Mouse (Mus musculus) forebrain, postnatal 0 days (tissue): ENCODE measurements around the gene Pdcd2l. TPM values are rescaled to one million over a fixed set of nuclear protein-coding genes. Genes with fewer than 3 reads are reported as not detected.
A peak's percentile ranks its signal among the peaks of the same experiment; 100 is the strongest.
"Not testable (repeated sequence)": the region's sequence is repeated elsewhere in the genome, so short reads cannot be mapped to it uniquely, and the experiment has no call there.

Experiments used
- ATAC-seq: fragments of 200-750 bp; cut with Nextera tagmentation; 2 replicates; pipeline ENCODE4 v1.8.0; 2017; ENCODE audit warnings: mild to moderate bottlenecking, moderate library complexity
- DNase-seq: peaks from one replicate; pipeline ENCODE4 v3.0.0-alpha.2; 2015
- H3K27ac ChIP-seq: fragments of 300-500 bp; sonication (generic); 2 replicates; pipeline ENCODE4 v1.5.1; 2014; ENCODE audit warnings: low read depth, mild to moderate bottlenecking, antibody characterized with exemption, low read length, moderate library complexity, mixed read lengths
- H3K27me3 ChIP-seq: fragments of 300-500 bp; sonication (generic); 2 replicates; pipeline ENCODE4 v1.6.1; 2014; ENCODE audit warnings: mild to moderate bottlenecking, low read length, mixed read lengths; ENCODE audit not compliant: insufficient read depth
- H3K36me3 ChIP-seq: fragments of 300-500 bp; sonication (generic); 2 replicates; pipeline ENCODE4 v1.6.1; 2014; ENCODE audit warnings: mild to moderate bottlenecking, moderate library complexity; ENCODE audit not compliant: insufficient read depth
- H3K4me1 ChIP-seq: fragments of 300-500 bp; sonication (generic); 2 replicates; pipeline ENCODE4 v1.6.1; 2014; ENCODE audit warnings: antibody characterized with exemption; ENCODE audit not compliant: insufficient read depth
- H3K4me2 ChIP-seq: fragments of 300-500 bp; sonication (generic); 2 replicates; pipeline ENCODE4 v1.6.1; 2014; ENCODE audit warnings: low read depth, mild to moderate bottlenecking, moderate library complexity
- H3K4me3 ChIP-seq: fragments of 300-500 bp; sonication (generic); 2 replicates; pipeline ENCODE4 v1.5.1; 2014; ENCODE audit warnings: low read depth, low read length, mixed read lengths
- H3K9ac ChIP-seq: fragments of 300-500 bp; sonication (generic); 2 replicates; pipeline ENCODE4 v1.6.1; 2014; ENCODE audit warnings: mild to moderate bottlenecking
- H3K9me3 ChIP-seq: fragments of 300-500 bp; sonication (generic); 2 replicates; pipeline ENCODE4 v1.6.1; 2016; ENCODE audit warnings: low read length
- CTCF ChIP-seq: sonication (generic); IDR thresholded peaks from 2 replicates; pipeline ENCODE4 v1.5.1; 2016; ENCODE audit warnings: antibody characterized with exemption, control low read depth, low read depth
- WGBS: fragments of 180-500 bp; shearing (Covaris S2); extraction: QIAGEN DNeasy Blood & Tissue Kit; methylation state at CpG from one replicate; pipeline ENCODE4 v1.1.7; 2014; 5-methylcytosine and 5-hydroxymethylcytosine counted together
- polyA plus RNA-seq: library from polyadenylated mRNA; unstranded; fragments of >200 nt; fragmentation: Nextera tagmentation; extraction: Ambion mirVana; gene quantifications from 2 replicates; pipeline ENCODE4 v1.2.1, GENCODE M21; 2015
- total RNA-seq: library from RNA; depleted of rRNA; stranded (reverse); fragments of >200 nt; gene quantifications from 2 replicates; pipeline ENCODE4 v1.2.3, GENCODE M21; 2014

The Pdcd2l gene
- total and polyA plus RNA-seq, 2 experiments from 2014 or later: 47.4 to 69.0 TPM

DNA sequence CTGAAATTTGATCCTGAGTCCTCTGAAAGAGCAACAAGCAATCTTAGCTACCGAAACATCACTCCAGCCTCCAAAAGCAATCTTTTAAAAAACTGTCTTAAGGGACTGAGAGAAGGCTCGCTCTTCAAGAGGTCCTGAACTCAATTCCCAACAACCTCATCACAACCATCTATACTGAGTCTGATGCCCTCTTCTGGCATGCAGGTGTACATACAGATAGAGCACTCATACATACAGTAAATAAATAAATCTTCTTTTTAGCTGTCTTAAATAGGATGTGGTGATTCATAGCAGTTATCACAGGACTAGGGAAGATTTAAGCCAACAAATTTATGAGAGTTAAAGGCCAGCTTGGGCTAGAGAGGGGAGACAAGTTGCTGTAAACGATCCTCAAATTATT is 829 bp downstream of the Pdcd2l start:
- H3K9me3 ChIP-seq: no peaks in the 10 kb centered on the region
- WGBS: 49% methylated on average over 3 of the region's 3 CpGs
- H3K27me3 ChIP-seq: no peaks in the 10 kb centered on the region
- ATAC-seq: no peak
- H3K4me1 ChIP-seq: peaks cover 8% of the 10 kb centered on the region; the same call in 1 of the 2 replicates
- H3K4me2 ChIP-seq: peak overlapping the region; percentile 85
- H3K4me3 ChIP-seq: peak overlapping the region; percentile 86
- no peak overlapping the region for H3K27ac ChIP-seq
- no peak for DNase-seq
- peaks cover 12% of the 10 kb centered on the region for H3K36me3 ChIP-seq
- H3K9ac ChIP-seq: peak overlapping the region; percentile 87
- peak; percentile 40 for TF ChIP-seq CTCF

DNA sequence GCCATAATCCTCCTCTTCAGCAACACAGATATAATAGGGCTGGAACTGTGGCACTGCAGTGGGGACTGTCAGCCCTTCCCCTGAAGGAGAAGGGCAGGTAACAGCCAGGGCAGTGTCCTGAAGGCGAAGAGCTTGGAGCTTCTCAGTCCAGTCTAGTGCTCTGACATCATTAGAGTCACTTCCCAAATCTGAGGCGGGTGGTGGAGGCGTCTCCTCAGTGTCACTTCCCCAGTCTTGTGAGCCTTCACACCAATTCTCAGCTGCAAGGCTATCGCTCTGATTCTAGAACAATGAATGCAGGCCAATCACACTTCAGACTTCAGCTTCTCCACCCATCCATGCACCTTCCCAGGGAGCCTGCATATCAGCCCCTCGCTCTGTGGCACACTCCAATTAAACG is 3.6 kb downstream of the Pdcd2l start:
- no peaks in the 10 kb centered on the region for H3K27me3 ChIP-seq
- no peak overlapping the region for H3K4me2 ChIP-seq
- no peak for TF ChIP-seq CTCF
- DNase-seq (no peak), ATAC-seq (no peak)
- 92% methylated on average over 6 of the region's 6 CpGs for WGBS
- H3K9me3 ChIP-seq: no peaks in the 10 kb centered on the region
- no peak overlapping the region for H3K27ac ChIP-seq
- H3K4me1 ChIP-seq: peaks cover 8% of the 10 kb centered on the region; the same call in 1 of the 2 replicates
- no peak overlapping the region for H3K4me3 ChIP-seq
- H3K9ac ChIP-seq: no peak overlapping the region
- peaks cover 34% of the 10 kb centered on the region for H3K36me3 ChIP-seq

DNA sequence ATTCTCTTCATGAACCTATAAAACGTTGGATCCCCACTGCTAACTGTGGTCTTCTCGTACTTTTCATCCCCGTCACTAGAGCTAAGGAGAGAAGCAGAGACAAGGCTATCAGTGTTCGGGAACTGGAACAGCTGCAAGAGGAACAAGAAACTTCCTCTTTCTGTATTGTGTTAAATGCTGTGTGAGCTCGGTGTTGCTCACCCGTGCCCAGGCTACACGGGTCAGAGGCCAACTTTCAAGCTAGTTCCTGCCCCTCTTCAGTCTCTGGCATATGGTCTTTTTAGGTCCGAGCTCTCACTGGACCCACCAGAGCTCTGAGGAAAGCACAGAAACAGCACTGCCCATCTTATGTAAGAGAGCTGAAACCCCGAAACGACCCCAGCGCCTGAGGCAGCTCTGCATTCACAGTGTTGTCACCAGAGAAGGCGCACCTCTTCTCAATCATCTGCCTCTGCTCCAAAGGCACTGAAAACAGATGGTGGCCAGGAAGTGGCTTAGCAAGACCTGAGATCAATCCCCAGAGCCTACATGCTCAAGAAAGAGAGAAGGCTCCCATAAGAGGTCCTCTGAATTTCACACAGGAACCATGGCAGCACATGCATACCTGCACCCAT is 7.0 kb downstream of the Pdcd2l start:
- WGBS: 94% methylated on average over 12 of the region's 12 CpGs
- no peak for ATAC-seq
- H3K4me2 ChIP-seq: no peak overlapping the region

DNA sequence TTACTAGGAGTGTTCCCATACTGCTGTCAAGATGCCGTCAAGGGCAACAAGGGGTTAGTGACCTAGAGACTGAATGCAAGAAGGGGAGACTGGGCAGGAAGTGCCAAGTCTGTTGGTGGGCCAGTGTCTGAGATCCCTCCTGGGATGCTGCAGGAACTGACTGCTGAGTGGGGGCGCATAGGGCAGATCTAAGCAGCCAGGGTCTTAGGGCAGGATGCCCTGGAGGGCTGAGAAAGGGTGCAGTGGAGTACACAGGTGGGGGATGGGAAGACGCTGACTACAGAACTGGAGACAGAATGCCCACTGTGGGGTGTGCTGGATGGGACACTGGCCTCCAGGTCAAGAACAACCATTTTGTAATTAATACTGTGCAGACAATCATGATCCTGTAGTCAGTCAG is 12.7 kb downstream of the Pdcd2l start:
- no peaks in the 10 kb centered on the region for H3K27me3 ChIP-seq
- H3K4me3 ChIP-seq: no peak overlapping the region
- no peaks in the 10 kb centered on the region for H3K4me1 ChIP-seq
- no peaks in the 10 kb centered on the region for H3K9me3 ChIP-seq
- DNase-seq (no peak), ATAC-seq (no peak)
- no peak overlapping the region for H3K4me2 ChIP-seq
- H3K27ac ChIP-seq: no peak overlapping the region
- no peak overlapping the region for H3K9ac ChIP-seq
- no peak for TF ChIP-seq CTCF
- WGBS: 86% methylated on average over 3 of the region's 3 CpGs
- H3K36me3 ChIP-seq: peaks cover 45% of the 10 kb centered on the region

More for the DNA sequence above, 7.0 kb downstream of the Pdcd2l start:
- TF ChIP-seq CTCF: no peak
- no peak overlapping the region for H3K9ac ChIP-seq
- H3K27me3 ChIP-seq: no peaks in the 10 kb centered on the region
- no peak overlapping the region for H3K27ac ChIP-seq
- no peak for DNase-seq
- no peaks in the 10 kb centered on the region for H3K4me1 ChIP-seq
- no peak overlapping the region for H3K4me3 ChIP-seq
- H3K9me3 ChIP-seq: no peaks in the 10 kb centered on the region
- peaks cover 62% of the 10 kb centered on the region for H3K36me3 ChIP-seq

DNA sequence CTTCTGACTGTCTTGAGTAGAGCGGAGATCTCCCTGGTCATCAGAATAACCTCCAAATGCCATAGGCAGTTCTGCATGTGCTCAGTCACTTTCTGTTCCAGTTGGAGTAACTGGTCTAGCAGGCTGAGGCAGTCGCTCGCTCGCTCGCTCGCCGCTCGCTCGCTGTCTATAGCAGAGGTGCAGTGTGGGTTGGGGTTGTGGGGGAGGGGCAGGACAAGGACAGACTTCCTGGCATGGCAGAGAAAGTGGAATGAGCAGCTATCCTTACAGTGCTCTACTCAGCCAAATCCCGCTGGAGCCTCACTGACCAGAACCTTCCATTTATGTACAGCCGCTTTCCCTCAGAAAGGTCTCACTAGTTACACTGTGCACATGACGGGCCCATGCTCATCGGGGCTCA is 13.1 kb downstream of the Pdcd2l start:
- H3K27ac ChIP-seq: no peak overlapping the region
- TF ChIP-seq CTCF: no peak
- H3K4me1 ChIP-seq: no peaks in the 10 kb centered on the region
- H3K36me3 ChIP-seq: peaks cover 40% of the 10 kb centered on the region
- no peak overlapping the region for H3K4me3 ChIP-seq
- WGBS: 92% methylated on average over 13 of the region's 13 CpGs
- H3K27me3 ChIP-seq: no peaks in the 10 kb centered on the region
- DNase-seq (no peak), ATAC-seq (peak; percentile 27; the same call in 1 of the 2 replicates)
- H3K9ac ChIP-seq: no peak overlapping the region
- H3K4me2 ChIP-seq: no peak overlapping the region
- no peaks in the 10 kb centered on the region for H3K9me3 ChIP-seq

DNA sequence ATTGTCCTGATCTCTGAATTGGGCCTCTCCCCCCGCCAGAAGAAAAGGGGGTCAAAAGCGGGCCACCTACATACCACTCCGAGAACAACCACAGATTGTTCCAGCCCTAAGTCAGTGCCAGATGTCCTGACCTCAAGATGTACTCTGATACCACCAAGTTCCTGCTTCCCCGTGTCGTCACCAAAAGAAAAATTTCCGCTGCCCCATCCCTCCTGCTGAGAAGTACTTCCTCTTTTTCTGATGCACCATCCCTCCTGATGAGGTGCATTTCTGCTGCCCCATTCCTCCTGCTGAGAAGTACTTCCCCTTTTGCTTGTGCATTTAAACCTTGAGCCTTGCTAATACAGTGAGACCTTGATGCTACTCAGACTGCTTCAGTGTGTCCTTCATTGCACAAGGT is 20.2 kb downstream of the Pdcd2l start:
- H3K27me3 ChIP-seq, H3K27ac ChIP-seq, H3K36me3 ChIP-seq, H3K4me2 ChIP-seq, ATAC-seq, DNase-seq, H3K4me1 ChIP-seq, H3K9me3 ChIP-seq, H3K4me3 ChIP-seq, H3K9ac ChIP-seq: not testable (repeated sequence)
- WGBS: 84% methylated on average over 6 of the region's 6 CpGs

DNA sequence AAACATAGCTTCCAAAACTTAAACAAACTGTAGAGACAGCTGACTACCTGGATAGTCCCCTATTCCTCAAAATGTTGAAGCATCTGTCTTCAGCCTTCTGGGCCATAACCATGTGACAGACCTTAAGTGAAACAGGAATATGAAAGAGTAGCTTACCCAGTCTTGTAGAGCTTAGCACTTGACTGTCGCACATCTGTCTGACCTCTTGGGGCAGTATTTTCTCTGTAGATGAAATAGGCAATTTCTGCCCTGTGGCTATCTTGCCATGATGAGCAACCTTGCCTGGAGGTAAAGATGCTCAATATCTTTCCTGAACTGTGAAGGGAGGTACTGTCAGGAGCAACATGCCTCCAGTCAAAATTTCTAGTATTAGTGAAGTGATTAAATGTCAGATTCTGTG is 24.2 kb downstream of the Pdcd2l start:
- no peak for TF ChIP-seq CTCF
- H3K9me3 ChIP-seq: no peaks in the 10 kb centered on the region
- WGBS: 70% methylated on average over 1 of the region's 1 CpGs
- no peak for ATAC-seq
- H3K9ac ChIP-seq: no peak overlapping the region
- H3K36me3 ChIP-seq: no peaks in the 10 kb centered on the region
- H3K4me1 ChIP-seq: peaks cover 3% of the 10 kb centered on the region; the same call in 1 of the 2 replicates
- H3K4me2 ChIP-seq: no peak overlapping the region
- no peaks in the 10 kb centered on the region for H3K27me3 ChIP-seq
- H3K4me3 ChIP-seq: no peak overlapping the region
- DNase-seq: no peak
- no peak overlapping the region for H3K27ac ChIP-seq
